Mouse (Mus musculus) lung, embryonic 16.5 days (tissue): ENCODE data around the gene Prss45. TPM values are rescaled to one million over a fixed set of nuclear protein-coding genes. Genes with fewer than 3 reads are reported as not detected.

Experiments used
- ATAC-seq: fragments of 200-750 bp; cut with Nextera tagmentation; 2 replicates; pipeline ENCODE4 v1.8.0; 2017; ENCODE audit warnings: low read depth, mild to moderate bottlenecking, moderate library complexity
- H3K27ac ChIP-seq: fragments of 300-500 bp; sonication (generic); 2 replicates; pipeline ENCODE4 v1.5.1; 2014; ENCODE audit warnings: mild to moderate bottlenecking, control low read depth, low read length
- H3K27me3 ChIP-seq: fragments of 300-500 bp; sonication (generic); 2 replicates; pipeline ENCODE4 v1.6.1; 2014; ENCODE audit warnings: low read depth, low read length, mixed read lengths; ENCODE audit not compliant: control insufficient read depth, insufficient read depth
- H3K36me3 ChIP-seq: fragments of 300-500 bp; sonication (generic); 2 replicates; pipeline ENCODE4 v1.6.1; 2014; ENCODE audit warnings: low read length; ENCODE audit not compliant: control insufficient read depth, insufficient read depth
- H3K4me1 ChIP-seq: fragments of 300-500 bp; sonication (generic); replicated peaks from 2 replicates; pipeline ENCODE4 v1.6.1; 2014; ENCODE audit warnings: low read length, mixed read lengths; ENCODE audit not compliant: control insufficient read depth, insufficient read depth
- H3K4me2 ChIP-seq: fragments of 300-500 bp; sonication (generic); 2 replicates; pipeline ENCODE4 v1.6.1; 2014; ENCODE audit warnings: low read depth, low read length, control low read depth
- H3K4me3 ChIP-seq: fragments of 300-500 bp; sonication (generic); 2 replicates; pipeline ENCODE4 v1.5.1; 2014; ENCODE audit warnings: mild to moderate bottlenecking, low read length, control low read depth
- H3K9ac ChIP-seq: fragments of 300-500 bp; sonication (generic); 2 replicates; pipeline ENCODE4 v1.6.1; 2014; ENCODE audit warnings: low read length, control low read depth
- H3K9me3 ChIP-seq: fragments of 300-500 bp; sonication (generic); 2 replicates; pipeline ENCODE4 v1.6.1; 2016; ENCODE audit warnings: low read length; ENCODE audit not compliant: control insufficient read depth
- WGBS: fragments of 180-500 bp; shearing (Covaris S2); extraction: QIAGEN DNeasy Blood & Tissue Kit; methylation state at CpG from one replicate; pipeline ENCODE4 v1.1.7; 2014; 5-methylcytosine and 5-hydroxymethylcytosine counted together
- polyA plus RNA-seq: library from polyadenylated mRNA; unstranded; fragments of >200 nt; fragmentation: Nextera tagmentation; extraction: Ambion mirVana; gene quantifications from 2 replicates; pipeline ENCODE4 v1.2.1, GENCODE M21; 2015

Gene Prss45
- polyA plus RNA-seq, 1 experiment from 2014 or later: not detected

- no peak for ATAC-seq
- Histone ChIP-seq H3K9ac (no peak within 1 kb of the TSS), H3K4me2 (no peak within 1 kb of the TSS), H3K9me3 (no peaks in the 10 kb centered on the region), H3K27ac (no peak within 1 kb of the TSS), H3K4me1 (no peaks in the 10 kb centered on the region; the same call in 1 of the 2 replicates), H3K27me3 (no peaks in the 10 kb centered on the region), H3K36me3 (no peaks in the 10 kb centered on the region), H3K4me3 (no peak within 1 kb of the TSS)
- WGBS: 72% methylated on average over 10 of the region's 10 CpGs
Observed at GRCm38 (mm10) chr9:110844206-110844605, 9.8 kb downstream of the Prss45 start, which contains the start of gene Prss46. TSS of gene Prss46 (plus strand) at chr9:110844506.

GRCm38 (mm10) chr9:110849162-110849561, 14.8 kb downstream of the Prss45 start:
- Histone ChIP-seq H3K9ac (no peak overlapping the region), H3K4me2 (no peak overlapping the region), H3K27ac (no peak overlapping the region), H3K4me3 (no peak overlapping the region), H3K27me3 (no peaks in the 10 kb centered on the region), H3K36me3 (no peaks in the 10 kb centered on the region), H3K4me1 (no peaks in the 10 kb centered on the region), H3K9me3 (no peaks in the 10 kb centered on the region)
- WGBS: 65% methylated on average over 7 of the region's 7 CpGs
- ATAC-seq: no peak

- H3K9ac ChIP-seq: no peak overlapping the region
- WGBS: 55% methylated on average over 7 of the region's 7 CpGs
- H3K4me1 ChIP-seq: no peaks in the 10 kb centered on the region
- H3K9me3 ChIP-seq: no peaks in the 10 kb centered on the region
- H3K27me3 ChIP-seq: peaks cover 17% of the 10 kb centered on the region
- H3K36me3 ChIP-seq: no peaks in the 10 kb centered on the region
- no peak overlapping the region for H3K4me3 ChIP-seq
- H3K4me2 ChIP-seq: no peak overlapping the region
- ATAC-seq: no peak
- H3K27ac ChIP-seq: no peak overlapping the region
Observed at GRCm38 (mm10) chr9:110855903-110856302, 21.5 kb downstream of the Prss45 start.

- Histone ChIP-seq H3K27me3 (peaks cover 17% of the 10 kb centered on the region), H3K4me1 (no peaks in the 10 kb centered on the region), H3K4me3 (no peak overlapping the region), H3K9ac (no peak overlapping the region), H3K9me3 (no peaks in the 10 kb centered on the region), H3K36me3 (no peaks in the 10 kb centered on the region), H3K27ac (no peak overlapping the region), H3K4me2 (no peak overlapping the region)
- WGBS: 33% methylated on average over 4 of the region's 4 CpGs
- ATAC-seq: no peak
Observed at GRCm38 (mm10) chr9:110856920-110857319, 22.5 kb downstream of the Prss45 start.

GRCm38 (mm10) chr9:110857781-110858472, 23.5 kb downstream of the Prss45 start, which contains the start of gene Prss50:
TSS of gene Prss50 (plus strand) at chr9:110857967.
- Histone ChIP-seq H3K9ac (peak within 1 kb of the TSS; percentile 21; the same call in 1 of the 2 replicates), H3K36me3 (no peaks in the 10 kb centered on the region), H3K27me3 (peaks cover 17% of the 10 kb centered on the region), H3K4me3 (peak within 1 kb of the TSS; percentile 16), H3K27ac (no peak within 1 kb of the TSS), H3K4me2 (peak within 1 kb of the TSS; percentile 46), H3K9me3 (no peaks in the 10 kb centered on the region), H3K4me1 (no peaks in the 10 kb centered on the region)
- no peak for ATAC-seq
- WGBS: 13% methylated on average over 43 of the region's 50 CpGs

GRCm38 (mm10) chr9:110858523-110858922, 24.1 kb downstream of the Prss45 start:
- no peak overlapping the region for H3K4me2 ChIP-seq
- WGBS: 39% methylated on average over 5 of the region's 5 CpGs

GRCm38 (mm10) chr9:110858967-110859596, 24.7 kb downstream of the Prss45 start:
- Histone ChIP-seq H3K4me3 (no peak overlapping the region), H3K9ac (no peak overlapping the region), H3K9me3 (no peaks in the 10 kb centered on the region), H3K27me3 (peaks cover 17% of the 10 kb centered on the region), H3K4me2 (no peak overlapping the region), H3K27ac (no peak overlapping the region), H3K36me3 (no peaks in the 10 kb centered on the region), H3K4me1 (no peaks in the 10 kb centered on the region)
- ATAC-seq: no peak
- WGBS: 83% methylated on average over 5 of the region's 5 CpGs

More at GRCm38 (mm10) chr9:110858523-110858922, 24.1 kb downstream of the Prss45 start:
- Histone ChIP-seq H3K27me3 (peaks cover 17% of the 10 kb centered on the region), H3K9me3 (no peaks in the 10 kb centered on the region), H3K36me3 (no peaks in the 10 kb centered on the region), H3K4me1 (no peaks in the 10 kb centered on the region), H3K27ac (no peak overlapping the region), H3K4me3 (no peak overlapping the region), H3K9ac (no peak overlapping the region)
- no peak for ATAC-seq

GRCm38 (mm10) chr9:110871030-110871429, 36.6 kb downstream of the Prss45 start:
- Histone ChIP-seq H3K9me3 (no peaks in the 10 kb centered on the region), H3K27me3 (peaks cover 15% of the 10 kb centered on the region; the same call in 1 of the 2 replicates), H3K4me2 (no peak overlapping the region), H3K36me3 (no peaks in the 10 kb centered on the region), H3K4me1 (peaks cover 7% of the 10 kb centered on the region), H3K27ac (no peak overlapping the region), H3K4me3 (no peak overlapping the region), H3K9ac (no peak overlapping the region)
- no peak for ATAC-seq
- 18% methylated on average over 7 of the region's 7 CpGs for WGBS
